Mouse (Mus musculus): ENCODE results near the gene Htra3.

The Htra3 gene

GRCm38 (mm10) chr5:35693638-35694037 is 14.1 kb upstream of the Htra3 start:
- no peak for DNase-seq

- DNase-seq, result no peak
These were observed 11.7 kb upstream of the Htra3 start for GRCm38 (mm10) chr5:35691246-35691645.

GRCm38 (mm10) chr5:35690485-35691165 is 11.0 kb upstream of the Htra3 start:
- no peak for DNase-seq

GRCm38 (mm10) chr5:35689374-35689773 is 9.8 kb upstream of the Htra3 start:
- no peak for DNase-seq

- no peak for DNase-seq
These were observed 9.3 kb upstream of the Htra3 start for GRCm38 (mm10) chr5:35688851-35689250.

GRCm38 (mm10) chr5:35687098-35687497 is 7.5 kb upstream of the Htra3 start:
- no peak for DNase-seq

GRCm38 (mm10) chr5:35686336-35686735 is 6.8 kb upstream of the Htra3 start:
- no peak for DNase-seq

GRCm38 (mm10) chr5:35685079-35685478 is 5.5 kb upstream of the Htra3 start:
- DNase-seq, result no peak

- no peak for DNase-seq
These were observed 1.4 kb upstream of the Htra3 start for GRCm38 (mm10) chr5:35680958-35681357.

- DNase-seq, result no peak
These were observed 2.6 kb downstream of the Htra3 start for GRCm38 (mm10) chr5:35676964-35677363.

GRCm38 (mm10) chr5:35674081-35674555 is 5.5 kb downstream of the Htra3 start:
- no peak for DNase-seq

GRCm38 (mm10) chr5:35673086-35673485 is 6.5 kb downstream of the Htra3 start:
- no peak for DNase-seq

GRCm38 (mm10) chr5:35672581-35672980 is 7.0 kb downstream of the Htra3 start:
- no peak for DNase-seq

- no peak for DNase-seq
These were observed 8.1 kb downstream of the Htra3 start for GRCm38 (mm10) chr5:35671474-35671891.

GRCm38 (mm10) chr5:35670412-35670801 is 9.2 kb downstream of the Htra3 start:
- DNase-seq, result no peak

GRCm38 (mm10) chr5:35669747-35670411 is 9.7 kb downstream of the Htra3 start:
- DNase-seq, result no peak

GRCm38 (mm10) chr5:35666152-35666551 is 13.4 kb downstream of the Htra3 start:
- no peak for DNase-seq

GRCm38 (mm10) chr5:35662021-35662545 is 17.5 kb downstream of the Htra3 start:
- no peak for DNase-seq

GRCm38 (mm10) chr5:35661210-35661609 is 18.4 kb downstream of the Htra3 start:
- DNase-seq, result no peak

- DNase-seq, result no peak
These were observed 20.1 kb downstream of the Htra3 start for GRCm38 (mm10) chr5:35659503-35659902.

- DNase-seq, result no peak
These were observed 23.7 kb downstream of the Htra3 start for GRCm38 (mm10) chr5:35655753-35656485.

GRCm38 (mm10) chr5:35653743-35654395 is 25.7 kb downstream of the Htra3 start:
- DNase-seq, result no peak

GRCm38 (mm10) chr5:35652872-35653271 is 26.7 kb downstream of the Htra3 start:
- DNase-seq, result no peak
